33 mouse cellular contexts compared by ENCODE assay signal in the genomic region with DNA sequence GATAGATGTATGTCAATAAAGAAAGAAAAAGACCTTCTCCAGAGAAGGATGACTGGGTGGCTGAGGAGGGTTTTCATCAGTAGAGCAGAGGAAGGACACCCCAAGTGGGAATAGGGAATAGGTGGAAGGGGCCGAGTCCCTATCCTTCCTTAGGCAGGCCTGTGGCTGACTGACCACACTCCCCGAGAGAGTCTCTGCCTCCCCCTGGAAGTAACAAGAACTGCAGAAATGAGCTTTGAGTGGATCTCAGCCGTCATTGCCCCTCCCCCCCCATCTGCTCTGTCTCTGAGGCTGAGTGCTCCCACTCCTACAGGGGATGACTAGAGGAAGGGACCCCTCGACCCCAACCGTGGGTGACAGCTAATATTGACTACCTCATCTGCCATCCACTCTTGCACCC. TPM values are rescaled to one million over a fixed set of nuclear protein-coding genes. Genes with fewer than 3 reads are reported as not detected.
DNase-seq lines count a peak whose midpoint lies in the region; ATAC-seq and TF ChIP-seq lines count a peak whose summit lies in the region.
"Had no signal": no experiment of that assay in that cellular context is flagged by ENCODE, and none has a peak within 500 bp of the region (broad histone marks: within the 10 kb centered on the region; RNA-seq: fewer than 3 reads in every experiment).

No protein-coding gene starts in this region.

- H3K9me3 ChIP-seq in hindbrain, embryonic 10.5 days = no peaks in the 10 kb centered on the region
- no peaks in the 10 kb centered on the region for H3K9me3 ChIP-seq in hindbrain, embryonic 16.5 days (ENCODE audit: control insufficient read depth, low read length)
- H3K9me3 ChIP-seq in lung, postnatal 0 days (ENCODE audit: low read length) = no peaks in the 10 kb centered on the region
- no peaks in the 10 kb centered on the region for H3K9me3 ChIP-seq in ES-Bruce4 (replicated peaks; ENCODE audit: control insufficient read depth, insufficient read depth, low read length, poor library complexity, severe bottlenecking)
- H3K9me3 ChIP-seq: forebrain, embryonic 12.5 days; heart, embryonic 12.5 days; limb, embryonic 13.5 days; liver, embryonic 12.5 days; lung, embryonic 15.5 days; midbrain, embryonic 10.5 days; midbrain, embryonic 15.5 days; neural tube, embryonic 15.5 days had no signal

- peaks cover 8% of the 10 kb centered on the region; the same call in 1 of the 2 replicates for H3K27me3 ChIP-seq in hindbrain, embryonic 10.5 days (ENCODE audit: insufficient read depth, poor library complexity, severe bottlenecking)
- H3K27me3 ChIP-seq in hindbrain, embryonic 16.5 days (replicated peaks; ENCODE audit: control insufficient read depth, insufficient read depth, low read length) = no peaks in the 10 kb centered on the region
- no peaks in the 10 kb centered on the region for H3K27me3 ChIP-seq in lung, postnatal 0 days (replicated peaks; ENCODE audit: insufficient read depth, low read length)
- no peaks in the 10 kb centered on the region for H3K27me3 ChIP-seq in ES-Bruce4 (ENCODE audit: control insufficient read depth, insufficient read depth, low read length, poor library complexity, severe bottlenecking)
- H3K27me3 ChIP-seq: forebrain, embryonic 12.5 days; limb, embryonic 13.5 days; lung, embryonic 15.5 days; midbrain, embryonic 15.5 days; neural tube, embryonic 15.5 days had no signal

- TF ChIP-seq POLR2A in ES-Bruce4 (IDR thresholded peaks at IDR 0.05; ENCODE audit: insufficient read depth, low read length) = no peak

- H3K4me3 ChIP-seq in hindbrain, embryonic 10.5 days = no peak overlapping the region
- H3K4me3 ChIP-seq in hindbrain, embryonic 16.5 days (ENCODE audit: low read length) = no peak overlapping the region
- H3K4me3 ChIP-seq in layer of hippocampus, adult 2 months = no peak overlapping the region
- H3K4me3 ChIP-seq in lung, postnatal 0 days (ENCODE audit: low read depth, low read length) = no peak overlapping the region
- no peak overlapping the region for H3K4me3 ChIP-seq in ES-Bruce4 (ENCODE audit: low read depth, low read length)
- H3K4me3 ChIP-seq: forebrain, embryonic 12.5 days; heart, embryonic 12.5 days; limb, embryonic 13.5 days; liver, embryonic 12.5 days; lung, embryonic 15.5 days; midbrain, embryonic 10.5 days; midbrain, embryonic 15.5 days; neural tube, embryonic 15.5 days had no signal

- no peak for ATAC-seq in hindbrain, embryonic 16.5 days
- no peak for ATAC-seq in lung, postnatal 0 days
- ATAC-seq: activated CD4-positive, CD25-positive, alpha-beta regulatory T cell, adult 4 months; CD4-positive, CD25-positive, alpha-beta regulatory T cell, adult 4 months; inflammation-experienced regulatory T-cells, adult 6 months; liver, embryonic 12.5 days; midbrain, embryonic 15.5 days had no signal

- DNase-seq in hindbrain, embryonic 10.5 days (ENCODE audit: low spot score) = no peak
- DNase-seq in layer of hippocampus, adult 2 months (ENCODE audit: low spot score in 2 of 2) = no peak
- no peak for DNase-seq in layer of hippocampus, adult 8-10 months (ENCODE audit: low spot score in 2 of 2)
- DNase-seq in lung, postnatal 0 days (ENCODE audit: low spot score) = no peak
- no peak for DNase-seq in lung, postnatal 36 days
- no peak for DNase-seq in urinary bladder, postnatal 4 days (ENCODE audit: low spot score in 2 of 2)
- DNase-seq: adrenal gland, adult 2 months; adrenal gland, postnatal 36 days; cerebellum, adult 18-20 months; gastrocnemius, postnatal 36 days; heart, adult 18-20 months; heart, postnatal 10 days; kidney, adult 8-10 months; kidney, postnatal 10 days; retina, postnatal 1 day; right cerebral cortex, postnatal 14 days; thymus, adult 18-20 months; thymus, postnatal 36 days had no signal

- no peak overlapping the region for H3K9ac ChIP-seq in hindbrain, embryonic 16.5 days (ENCODE audit: low read depth, low read length)
- H3K9ac ChIP-seq in lung, postnatal 0 days (replicated peaks; ENCODE audit: low read depth) = no peak overlapping the region
- no peak overlapping the region for H3K9ac ChIP-seq in ES-Bruce4 (ENCODE audit: low read depth, poor library complexity, severe bottlenecking)
- H3K9ac ChIP-seq: forebrain, embryonic 12.5 days; heart, embryonic 12.5 days; limb, embryonic 13.5 days; liver, embryonic 12.5 days; lung, embryonic 15.5 days; midbrain, embryonic 15.5 days; neural tube, embryonic 15.5 days had no signal

- no peak overlapping the region for H3K4me2 ChIP-seq in hindbrain, embryonic 16.5 days (ENCODE audit: low read length)
- no peak overlapping the region for H3K4me2 ChIP-seq in lung, postnatal 0 days (replicated peaks; ENCODE audit: low read depth, low read length)
- H3K4me2 ChIP-seq: forebrain, embryonic 12.5 days; heart, embryonic 12.5 days; limb, embryonic 13.5 days; liver, embryonic 12.5 days; lung, embryonic 15.5 days; midbrain, embryonic 15.5 days; neural tube, embryonic 15.5 days had no signal

- no peak for TF ChIP-seq EP300 in lung, postnatal 0 days (IDR thresholded peaks at IDR 0.05)
- no peak for TF ChIP-seq EP300 in ES-Bruce4 (IDR thresholded peaks at IDR 0.05; ENCODE audit: insufficient read depth, low read depth, low read length)

- 44% methylated on average over 5 of the region's 5 CpGs for WGBS in hindbrain, embryonic 10.5 days
- 35% methylated on average over 5 of the region's 5 CpGs for WGBS in hindbrain, embryonic 16.5 days
- WGBS in lung, postnatal 0 days = 43% methylated on average over 5 of the region's 5 CpGs

- H3K36me3 ChIP-seq in hindbrain, embryonic 10.5 days = no peaks in the 10 kb centered on the region
- no peaks in the 10 kb centered on the region for H3K36me3 ChIP-seq in hindbrain, embryonic 16.5 days (ENCODE audit: control insufficient read depth, insufficient read depth, low read length)
- H3K36me3 ChIP-seq in lung, postnatal 0 days (ENCODE audit: insufficient read depth, low read length) = no peaks in the 10 kb centered on the region
- no peaks in the 10 kb centered on the region for H3K36me3 ChIP-seq in ES-Bruce4 (ENCODE audit: control insufficient read depth, insufficient read depth, low read length, poor library complexity, severe bottlenecking)
- H3K36me3 ChIP-seq: forebrain, embryonic 12.5 days; heart, embryonic 12.5 days; limb, embryonic 13.5 days; liver, embryonic 12.5 days; lung, embryonic 15.5 days; midbrain, embryonic 10.5 days; midbrain, embryonic 15.5 days; neural tube, embryonic 15.5 days had no signal

- H3K4me1 ChIP-seq in hindbrain, embryonic 10.5 days (replicated peaks) = peaks cover 34% of the 10 kb centered on the region
- H3K4me1 ChIP-seq in hindbrain, embryonic 16.5 days (ENCODE audit: control insufficient read depth, insufficient read depth, low read depth, low read length) = peaks cover 16% of the 10 kb centered on the region
- 0 out of 2 replicates have a peak, but pooled peaks cover 3% of the 10 kb centered on the region for H3K4me1 ChIP-seq in lung, postnatal 0 days (ENCODE audit: insufficient read depth, low read depth, low read length)
- H3K4me1 ChIP-seq in ES-Bruce4 (ENCODE audit: control insufficient read depth, insufficient read depth, low read length) = peaks cover 6% of the 10 kb centered on the region

- peak overlapping the region; percentile 2; the same call in 1 of the 2 replicates for H3K27ac ChIP-seq in hindbrain, embryonic 10.5 days
- H3K27ac ChIP-seq in hindbrain, embryonic 16.5 days (ENCODE audit: low read depth, low read length) = no peak overlapping the region
- no peak overlapping the region for H3K27ac ChIP-seq in layer of hippocampus, adult 2 months
- no peak overlapping the region for H3K27ac ChIP-seq in lung, postnatal 0 days (ENCODE audit: low read length)
- H3K27ac ChIP-seq in ES-Bruce4 (ENCODE audit: insufficient read depth, low read length) = no peak overlapping the region
- H3K27ac ChIP-seq: forebrain, embryonic 12.5 days; limb, embryonic 13.5 days; liver, embryonic 12.5 days; lung, embryonic 15.5 days; midbrain, embryonic 10.5 days; midbrain, embryonic 15.5 days; neural tube, embryonic 15.5 days had no signal

- peak; percentile 49 for TF ChIP-seq CTCF in layer of hippocampus, adult 2 months (conservative IDR thresholded peaks at IDR 0.05)
- TF ChIP-seq CTCF in lung, postnatal 0 days (IDR thresholded peaks at IDR 0.05) = peak; percentile 51
- TF ChIP-seq CTCF in ES-Bruce4 (IDR thresholded peaks at IDR 0.05; ENCODE audit: low read depth, low read length) = peak; percentile 19

RNA-seq across cellular contexts. Expression of gene Arhgef17, which starts 9.3 kb away (rescaled TPM):
- 6.7 and 8.2 TPM in 2 replicates for polyA plus RNA-seq in hindbrain, embryonic 10.5 days (2016; fragmentation: Nextera tagmentation; extraction: Ambion mirVana)
- polyA plus RNA-seq in hindbrain, embryonic 16.5 days (2015; fragmentation: Nextera tagmentation; extraction: Ambion mirVana) = 13.6 and 18.2 TPM in 2 replicates
- 100 to 1,000 TPM; 163 to 171 TPM for total RNA-seq in layer of hippocampus, adult 2 months (2021)
- total RNA-seq in layer of hippocampus, adult 8-10 months (2022) = 100 to 1,000 TPM; 149 to 173 (median 162) TPM
- polyA plus RNA-seq in lung, postnatal 0 days (2015; fragmentation: Nextera tagmentation; extraction: Ambion mirVana) = 5.8 and 7.0 TPM in 2 replicates
- polyA plus RNA-seq in ES-Bruce4 (2011; ENCODE audit: insufficient read depth, insufficient read length, low read depth, missing spikeins) = 21.0 and 25.5 TPM in 2 replicates
- polyA plus RNA-seq: CD4-positive, CD25-positive, alpha-beta regulatory T cell, adult 4 months; inflammation-experienced regulatory T-cells, adult 6 months had no signal

RNA-seq across cellular contexts. Expression of gene P2ry6, which starts 33.3 kb away (rescaled TPM):
- polyA plus RNA-seq in hindbrain, embryonic 10.5 days (2016; fragmentation: Nextera tagmentation; extraction: Ambion mirVana) = 2.3 and 3.3 TPM in 2 replicates
- 2.7 and 4.8 TPM in 2 replicates for polyA plus RNA-seq in hindbrain, embryonic 16.5 days (2015; fragmentation: Nextera tagmentation; extraction: Ambion mirVana)
- 1 to 10 TPM; 3.0 to 3.6 TPM for total RNA-seq in layer of hippocampus, adult 2 months (2021)
- 1 to 10 TPM; 3.1 to 8.7 (median 6.5) TPM for total RNA-seq in layer of hippocampus, adult 8-10 months (2022)
- polyA plus RNA-seq in lung, postnatal 0 days (2015; fragmentation: Nextera tagmentation; extraction: Ambion mirVana) = 9.9 and 11.2 TPM in 2 replicates
- polyA plus RNA-seq in ES-Bruce4 (2011; ENCODE audit: insufficient read depth, insufficient read length, low read depth, missing spikeins) = 0.46 TPM in 1 of 2 replicates, not detected in the other
- total RNA-seq: common myeloid progenitor, adult 5-6 weeks; hematopoietic stem cell, adult 5-6 weeks had no signal
- polyA plus RNA-seq: CD4-positive, CD25-positive, alpha-beta regulatory T cell, adult 4 months had no signal
